Mouse (Mus musculus) hindbrain, embryonic 14.5 days (tissue): Measurements from ENCODE around the gene Bpifb6. TPM values are rescaled to one million over a fixed set of nuclear protein-coding genes. Genes with fewer than 3 reads are reported as not detected.

Experiments used
- ATAC-seq: fragments of 200-750 bp; cut with Nextera tagmentation; 2 replicates; pipeline ENCODE4 v1.8.0; 2017; ENCODE audit warnings: moderate number of reproducible peaks, mild to moderate bottlenecking, moderate TSS enrichment, moderate library complexity; ENCODE audit not compliant: low FRiP score
- DNase-seq: peaks from one replicate; pipeline ENCODE4 v3.0.0-alpha.2; 2015; ENCODE audit warnings: low spot score
- H3K27ac ChIP-seq: fragments of 300-500 bp; sonication (generic); 2 replicates; pipeline ENCODE4 v1.5.1; 2014; ENCODE audit warnings: mild to moderate bottlenecking, moderate library complexity
- H3K27me3 ChIP-seq: fragments of 300-500 bp; sonication (generic); 2 replicates; pipeline ENCODE4 v1.6.1; 2014; ENCODE audit warnings: mild to moderate bottlenecking, low read length, mixed read lengths; ENCODE audit not compliant: control insufficient read depth, insufficient read depth
- H3K36me3 ChIP-seq: fragments of 300-500 bp; sonication (generic); replicated peaks from 2 replicates; pipeline ENCODE4 v1.6.1; 2014; ENCODE audit not compliant: control insufficient read depth, insufficient read depth
- H3K4me1 ChIP-seq: fragments of 300-500 bp; sonication (generic); replicated peaks from 2 replicates; pipeline ENCODE4 v1.6.1; 2014; ENCODE audit warnings: antibody characterized with exemption, low read length, mixed read lengths; ENCODE audit not compliant: control insufficient read depth, insufficient read depth
- H3K4me2 ChIP-seq: fragments of 300-500 bp; sonication (generic); replicated peaks from 2 replicates; pipeline ENCODE4 v1.6.1; 2014; ENCODE audit warnings: mild to moderate bottlenecking, moderate library complexity
- H3K4me3 ChIP-seq: fragments of 300-500 bp; sonication (generic); replicated peaks from 2 replicates; pipeline ENCODE4 v1.5.1; 2014; ENCODE audit warnings: mild to moderate bottlenecking, low read length
- H3K9ac ChIP-seq: fragments of 300-500 bp; sonication (generic); 2 replicates; pipeline ENCODE4 v1.6.1; 2014
- H3K9me3 ChIP-seq: fragments of 300-500 bp; sonication (generic); 2 replicates; pipeline ENCODE4 v1.6.1; 2016; ENCODE audit warnings: low read length; ENCODE audit not compliant: control insufficient read depth
- WGBS: fragments of 180-500 bp; shearing (Covaris S2); extraction: QIAGEN DNeasy Blood & Tissue Kit; methylation state at CpG from one replicate; pipeline ENCODE4 v1.1.7; 2014; 5-methylcytosine and 5-hydroxymethylcytosine counted together
- polyA plus RNA-seq: library from polyadenylated mRNA; unstranded; fragments of >200 nt; fragmentation: Nextera tagmentation; extraction: Ambion mirVana; gene quantifications from 2 replicates; pipeline ENCODE4 v1.2.1, GENCODE M21; 2014

The Bpifb6 gene
- 0.12 TPM in 1 of 2 replicates, not detected in the other for polyA plus RNA-seq

GRCm38 (mm10) chr2:153900088-153900487, at the start of gene Bpifb6:
Bpifb6 (plus strand) TSS chr2:153900388.
- Histone ChIP-seq H3K27ac (no peak within 1 kb of the TSS), H3K4me3 (no peak within 1 kb of the TSS), H3K4me2 (no peak within 1 kb of the TSS), H3K36me3 (no peaks in the 10 kb centered on the region), H3K27me3 (no peaks in the 10 kb centered on the region), H3K4me1 (no peaks in the 10 kb centered on the region), H3K9ac (no peak within 1 kb of the TSS), H3K9me3 (no peaks in the 10 kb centered on the region)
- 78% methylated on average over 4 of the region's 4 CpGs for WGBS
- DNase-seq: no peak
- ATAC-seq: no peak

GRCm38 (mm10) chr2:153851030-153851360, 49.2 kb upstream of the Bpifb6 start:
- DNase-seq (peak; percentile 40), ATAC-seq (no peak)
- Histone ChIP-seq H3K9me3 (peaks cover 5% of the 10 kb centered on the region; the same call in 1 of the 2 replicates), H3K36me3 (no peaks in the 10 kb centered on the region), H3K9ac (no peak overlapping the region), H3K27me3 (no peaks in the 10 kb centered on the region), H3K4me3 (no peak overlapping the region), H3K27ac (no peak overlapping the region), H3K4me1 (no peaks in the 10 kb centered on the region), H3K4me2 (no peak overlapping the region)
- 52% methylated on average over 4 of the region's 4 CpGs for WGBS

- no peak overlapping the region for H3K27ac ChIP-seq
- H3K9ac ChIP-seq: no peak overlapping the region
- H3K4me1 ChIP-seq: no peaks in the 10 kb centered on the region
- ATAC-seq: no peak
- no peak overlapping the region for H3K4me2 ChIP-seq
- H3K36me3 ChIP-seq: no peaks in the 10 kb centered on the region
- no peaks in the 10 kb centered on the region; the same call in 1 of the 2 replicates for H3K27me3 ChIP-seq
- H3K4me3 ChIP-seq: no peak overlapping the region
- DNase-seq: no peak
- H3K9me3 ChIP-seq: peaks cover 5% of the 10 kb centered on the region; the same call in 1 of the 2 replicates
- WGBS: 14% methylated on average over 5 of the region's 5 CpGs
These were observed 46.6 kb upstream of the Bpifb6 start for GRCm38 (mm10) chr2:153853544-153853943.

GRCm38 (mm10) chr2:153859581-153859980, 40.6 kb upstream of the Bpifb6 start:
- no peak overlapping the region for H3K4me2 ChIP-seq
- no peaks in the 10 kb centered on the region for H3K9me3 ChIP-seq
- no peaks in the 10 kb centered on the region for H3K36me3 ChIP-seq
- ATAC-seq (no peak), DNase-seq (no peak)
- no peak overlapping the region for H3K4me3 ChIP-seq
- H3K9ac ChIP-seq: no peak overlapping the region
- WGBS: 75% methylated on average over 2 of the region's 2 CpGs
- H3K4me1 ChIP-seq: no peaks in the 10 kb centered on the region
- no peak overlapping the region for H3K27ac ChIP-seq
- H3K27me3 ChIP-seq: no peaks in the 10 kb centered on the region; the same call in 1 of the 2 replicates

GRCm38 (mm10) chr2:153860315-153860714, 39.9 kb upstream of the Bpifb6 start:
- Histone ChIP-seq H3K36me3 (no peaks in the 10 kb centered on the region), H3K4me1 (no peaks in the 10 kb centered on the region), H3K27ac (no peak overlapping the region), H3K4me3 (no peak overlapping the region), H3K9ac (no peak overlapping the region), H3K27me3 (no peaks in the 10 kb centered on the region; the same call in 1 of the 2 replicates), H3K9me3 (no peaks in the 10 kb centered on the region), H3K4me2 (no peak overlapping the region)
- ATAC-seq (no peak), DNase-seq (no peak)
- WGBS: 92% methylated on average over 11 of the region's 11 CpGs

- DNase-seq: no peak
- no peaks in the 10 kb centered on the region for H3K4me1 ChIP-seq
- H3K27me3 ChIP-seq: no peaks in the 10 kb centered on the region; the same call in 1 of the 2 replicates
- ATAC-seq: no peak
- H3K9ac ChIP-seq: no peak overlapping the region
- no peaks in the 10 kb centered on the region for H3K36me3 ChIP-seq
- no peaks in the 10 kb centered on the region for H3K9me3 ChIP-seq
- 72% methylated on average over 3 of the region's 3 CpGs for WGBS
- no peak overlapping the region for H3K4me3 ChIP-seq
- H3K27ac ChIP-seq: no peak overlapping the region
- no peak overlapping the region for H3K4me2 ChIP-seq
These were observed 39.5 kb upstream of the Bpifb6 start for GRCm38 (mm10) chr2:153860715-153861114.

GRCm38 (mm10) chr2:153861960-153862359, 38.2 kb upstream of the Bpifb6 start:
- no peak overlapping the region for H3K9ac ChIP-seq
- 73% methylated on average over 3 of the region's 3 CpGs for WGBS
- H3K4me3 ChIP-seq: no peak overlapping the region
- H3K4me1 ChIP-seq: no peaks in the 10 kb centered on the region
- DNase-seq: no peak
- H3K4me2 ChIP-seq: no peak overlapping the region
- no peaks in the 10 kb centered on the region for H3K36me3 ChIP-seq
- H3K9me3 ChIP-seq: no peaks in the 10 kb centered on the region
- no peaks in the 10 kb centered on the region; the same call in 1 of the 2 replicates for H3K27me3 ChIP-seq
- ATAC-seq: no peak
- H3K27ac ChIP-seq: no peak overlapping the region

GRCm38 (mm10) chr2:153870984-153871383, 29.2 kb upstream of the Bpifb6 start, which contains the start of gene Sun5:
Sun5 (minus strand) TSS chr2:153871084.
- WGBS: 91% methylated on average over 4 of the region's 4 CpGs
- Histone ChIP-seq H3K9me3 (no peaks in the 10 kb centered on the region), H3K4me1 (no peaks in the 10 kb centered on the region), H3K27ac (no peak within 1 kb of the TSS), H3K4me3 (no peak within 1 kb of the TSS), H3K9ac (no peak within 1 kb of the TSS), H3K27me3 (no peaks in the 10 kb centered on the region), H3K4me2 (no peak within 1 kb of the TSS), H3K36me3 (no peaks in the 10 kb centered on the region)
- DNase-seq: no peak
- ATAC-seq: no peak

GRCm38 (mm10) chr2:153874745-153875144, 25.4 kb upstream of the Bpifb6 start, which contains the start of gene Bpifb2:
Bpifb2 (plus strand) TSS chr2:153875045.
- no peaks in the 10 kb centered on the region for H3K9me3 ChIP-seq
- 64% methylated on average over 9 of the region's 9 CpGs for WGBS
- H3K27ac ChIP-seq: no peak within 1 kb of the TSS

GRCm38 (mm10) chr2:153899111-153899510, 1.1 kb upstream of the Bpifb6 start:
- WGBS: 80% methylated on average over 5 of the region's 5 CpGs
- DNase-seq: no peak
- Histone ChIP-seq H3K9ac (no peak overlapping the region), H3K9me3 (no peaks in the 10 kb centered on the region), H3K36me3 (no peaks in the 10 kb centered on the region), H3K27ac (no peak overlapping the region), H3K4me1 (no peaks in the 10 kb centered on the region), H3K4me3 (no peak overlapping the region), H3K4me2 (no peak overlapping the region), H3K27me3 (no peaks in the 10 kb centered on the region)
- ATAC-seq: no peak

More at GRCm38 (mm10) chr2:153874745-153875144, 25.4 kb upstream of the Bpifb6 start, which contains the start of gene Bpifb2:
- H3K4me3 ChIP-seq: no peak within 1 kb of the TSS
- H3K36me3 ChIP-seq: no peaks in the 10 kb centered on the region
- H3K4me2 ChIP-seq: no peak within 1 kb of the TSS
- DNase-seq (no peak), ATAC-seq (no peak)
- H3K27me3 ChIP-seq: no peaks in the 10 kb centered on the region
- H3K9ac ChIP-seq: no peak within 1 kb of the TSS
- no peaks in the 10 kb centered on the region for H3K4me1 ChIP-seq
